Mouse (Mus musculus): ENCODE data around the gene Hibadh.

DNA sequence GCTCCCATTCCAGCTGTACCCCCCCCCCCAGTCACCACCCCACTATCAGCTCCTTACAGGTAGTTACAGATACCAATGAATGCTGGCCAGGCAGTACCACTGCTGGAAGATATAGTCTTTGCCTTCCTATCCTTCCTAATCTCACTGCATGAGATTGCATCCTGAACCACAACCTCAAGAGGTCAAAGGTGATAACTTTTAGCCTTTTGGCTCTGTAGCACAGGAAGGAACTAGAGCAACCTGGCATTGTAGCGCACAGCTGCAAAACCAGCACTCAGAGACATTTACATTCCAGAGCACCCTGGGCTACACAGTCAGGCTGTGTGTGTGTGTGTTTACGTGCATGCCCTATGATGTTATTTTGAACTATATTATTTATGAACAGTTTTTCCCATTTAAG is 137.2 kb downstream of the Hibadh start:
- no peak for TF ChIP-seq TAL1 (IDR thresholded peaks at IDR 0.05; ENCODE audit: low read length)
- no peak for TF ChIP-seq GATA1 (IDR thresholded peaks at IDR 0.05; ENCODE audit: low read length)
